Mouse (Mus musculus) midbrain, postnatal 0 days (tissue): ENCODE data around the gene Gm20696. TPM values are rescaled to one million over a fixed set of nuclear protein-coding genes. Genes with fewer than 3 reads are reported as not detected.

Source experiments
- ATAC-seq: fragments of 200-750 bp; cut with Nextera tagmentation; 2 replicates; pipeline ENCODE4 v1.8.0; 2017; ENCODE audit warnings: moderate number of reproducible peaks, mild to moderate bottlenecking, moderate TSS enrichment, moderate library complexity; ENCODE audit not compliant: low FRiP score
- DNase-seq: peaks from one replicate; pipeline ENCODE4 v3.0.0-alpha.2; 2015; ENCODE audit warnings: low spot score
- H3K27ac ChIP-seq: fragments of 300-500 bp; sonication (generic); 2 replicates; pipeline ENCODE4 v1.5.1; 2014; ENCODE audit warnings: low read depth, mild to moderate bottlenecking, low read length, mixed read lengths
- H3K27me3 ChIP-seq: fragments of 300-500 bp; sonication (generic); 2 replicates; pipeline ENCODE4 v1.6.1; 2014; ENCODE audit warnings: low read length, control low read depth, mixed read lengths; ENCODE audit not compliant: insufficient read depth
- H3K36me3 ChIP-seq: fragments of 300-500 bp; sonication (generic); 2 replicates; pipeline ENCODE4 v1.6.1; 2014; ENCODE audit warnings: low read length, control low read depth, mixed read lengths; ENCODE audit not compliant: insufficient read depth
- H3K4me1 ChIP-seq: fragments of 300-500 bp; sonication (generic); 2 replicates; pipeline ENCODE4 v1.6.1; 2014; ENCODE audit warnings: mild to moderate bottlenecking, control low read depth, antibody characterized with exemption, low read length, mixed read lengths; ENCODE audit not compliant: insufficient read depth
- H3K4me2 ChIP-seq: fragments of 300-500 bp; sonication (generic); 2 replicates; pipeline ENCODE4 v1.6.1; 2014; ENCODE audit warnings: low read depth, mild to moderate bottlenecking, low read length, mixed read lengths; ENCODE audit not compliant: poor library complexity, severe bottlenecking
- H3K4me3 ChIP-seq: fragments of 300-500 bp; sonication (generic); 2 replicates; pipeline ENCODE4 v1.5.1; 2014; ENCODE audit warnings: low read depth, mild to moderate bottlenecking, low read length, moderate library complexity
- H3K9ac ChIP-seq: fragments of 300-500 bp; sonication (generic); replicated peaks from 2 replicates; pipeline ENCODE4 v1.6.1; 2014; ENCODE audit warnings: mild to moderate bottlenecking, low read length, moderate library complexity, mixed read lengths; ENCODE audit not compliant: poor library complexity, severe bottlenecking
- H3K9me3 ChIP-seq: fragments of 300-500 bp; sonication (generic); 2 replicates; pipeline ENCODE4 v1.6.1; 2016; ENCODE audit warnings: low read length, control low read depth
- CTCF ChIP-seq: IDR thresholded peaks from 2 replicates; pipeline ENCODE4 v1.5.1; 2016; ENCODE audit warnings: antibody characterized with exemption, mild to moderate bottlenecking
- WGBS: fragments of 180-500 bp; shearing (Covaris S2); extraction: QIAGEN DNeasy Blood & Tissue Kit; methylation state at CpG from one replicate; pipeline ENCODE4 v1.1.7; 2014; 5-methylcytosine and 5-hydroxymethylcytosine counted together
- polyA plus RNA-seq: library from polyadenylated mRNA; unstranded; fragments of >200 nt; fragmentation: Nextera tagmentation; extraction: Ambion mirVana; gene quantifications from 2 replicates; pipeline ENCODE4 v1.2.1, GENCODE M21; 2015
- total RNA-seq: library from RNA; depleted of rRNA; stranded (reverse); fragments of >200 nt; gene quantifications from 2 replicates; pipeline ENCODE4 v1.2.3, GENCODE M21; 2014

Gm20696 gene
- total and polyA plus RNA-seq, 2 experiments from 2014 or later, result 1.1 to 2.9 TPM

DNA sequence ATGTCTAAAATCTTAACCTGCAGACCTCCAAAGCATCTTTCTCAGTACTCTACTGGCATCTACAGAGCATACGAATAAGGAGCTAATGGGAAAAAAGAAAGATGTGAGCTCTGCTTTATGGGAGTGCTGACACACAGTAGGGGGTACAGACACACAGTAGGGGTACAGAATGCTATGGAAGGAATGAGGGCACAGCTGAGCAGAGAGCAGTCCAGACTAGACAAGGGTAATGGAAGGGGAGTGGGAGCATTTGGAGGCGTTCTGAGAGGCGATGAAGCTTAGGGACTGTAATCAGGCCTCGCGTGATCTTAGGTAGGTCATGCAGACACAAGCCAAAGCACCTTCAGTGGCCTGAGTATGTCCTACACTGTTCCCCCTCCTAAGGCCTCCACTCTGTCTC is 17.4 kb upstream of the Gm20696 start:
- no peak for DNase-seq
- no peak for ATAC-seq
- Histone ChIP-seq H3K27ac (no peak overlapping the region), H3K9ac (no peak overlapping the region), H3K4me1 (no peaks in the 10 kb centered on the region), H3K4me3 (no peak overlapping the region), H3K4me2 (no peak overlapping the region), H3K36me3 (no peaks in the 10 kb centered on the region), H3K9me3 (no peaks in the 10 kb centered on the region), H3K27me3 (no peaks in the 10 kb centered on the region)
- WGBS, result 90% methylated on average over 5 of the region's 5 CpGs
- no peak for TF ChIP-seq CTCF

DNA sequence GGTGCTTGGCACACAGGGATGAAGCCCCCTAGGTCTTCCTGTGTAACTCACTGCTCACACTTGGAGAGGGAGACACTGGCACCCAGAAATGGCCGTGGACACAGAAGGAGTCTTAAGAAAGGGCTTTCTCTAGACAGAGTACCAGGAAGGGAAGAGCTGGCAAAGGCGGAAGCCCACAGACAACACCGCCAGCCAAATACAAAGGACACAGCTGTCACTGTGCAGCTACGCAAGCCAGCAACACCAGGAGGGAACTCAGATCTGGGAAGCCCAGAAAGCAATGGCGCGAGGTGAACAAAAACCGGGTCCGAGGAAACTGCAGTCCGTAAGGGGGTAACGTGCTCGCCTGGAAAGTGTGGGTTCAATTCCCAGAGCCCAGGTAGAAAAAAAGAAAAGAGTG is 11.5 kb upstream of the Gm20696 start:
- Histone ChIP-seq H3K36me3 (no peaks in the 10 kb centered on the region), H3K9ac (no peak overlapping the region), H3K4me2 (no peak overlapping the region), H3K27ac (no peak overlapping the region), H3K4me1 (no peaks in the 10 kb centered on the region), H3K27me3 (no peaks in the 10 kb centered on the region), H3K9me3 (no peaks in the 10 kb centered on the region), H3K4me3 (no peak overlapping the region)
- 63% methylated on average over 11 of the region's 11 CpGs for WGBS
- no peak for TF ChIP-seq CTCF
- DNase-seq, result peak; percentile 60
- no peak for ATAC-seq

- Histone ChIP-seq H3K36me3 (no peaks in the 10 kb centered on the region), H3K4me3 (no peak overlapping the region), H3K27ac (no peak overlapping the region), H3K4me2 (no peak overlapping the region), H3K4me1 (no peaks in the 10 kb centered on the region), H3K9ac (no peak overlapping the region), H3K9me3 (no peaks in the 10 kb centered on the region), H3K27me3 (no peaks in the 10 kb centered on the region)
- DNase-seq (no peak), ATAC-seq (no peak)
- no peak for TF ChIP-seq CTCF
- 89% methylated on average over 8 of the region's 8 CpGs for WGBS
These were observed 10.7 kb upstream of the Gm20696 start for GRCm38 (mm10) chr6:99677325-99677724.

DNA sequence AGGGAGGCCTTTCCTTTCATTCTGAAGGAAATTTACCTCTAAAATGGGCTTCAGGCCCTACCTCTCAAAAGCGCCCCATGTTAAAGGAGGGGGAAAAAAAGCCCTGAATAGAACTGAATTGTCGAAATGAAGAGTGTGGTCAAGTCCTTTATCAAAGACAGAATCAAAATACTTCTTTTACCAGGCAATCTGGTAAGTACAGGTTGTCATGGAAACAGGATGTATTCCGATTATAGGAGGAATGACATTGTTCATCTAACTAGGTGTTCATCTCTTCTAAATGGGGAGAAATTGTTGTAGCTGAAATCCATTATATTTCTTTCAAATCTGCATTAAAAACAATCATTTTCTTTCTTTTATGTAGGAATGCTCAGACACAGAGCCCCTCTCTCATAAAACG is 7.9 kb upstream of the Gm20696 start:
- ATAC-seq (no peak), DNase-seq (peak; percentile 12)
- H3K27me3 ChIP-seq, result no peaks in the 10 kb centered on the region
- H3K4me3 ChIP-seq, result no peak overlapping the region
- H3K9ac ChIP-seq, result no peak overlapping the region
- H3K4me2 ChIP-seq, result no peak overlapping the region
- 47% methylated on average over 4 of the region's 4 CpGs for WGBS
- no peak overlapping the region for H3K27ac ChIP-seq
- H3K4me1 ChIP-seq, result peaks cover 12% of the 10 kb centered on the region
- TF ChIP-seq CTCF, result no peak
- no peaks in the 10 kb centered on the region for H3K36me3 ChIP-seq
- H3K9me3 ChIP-seq, result no peaks in the 10 kb centered on the region

DNA sequence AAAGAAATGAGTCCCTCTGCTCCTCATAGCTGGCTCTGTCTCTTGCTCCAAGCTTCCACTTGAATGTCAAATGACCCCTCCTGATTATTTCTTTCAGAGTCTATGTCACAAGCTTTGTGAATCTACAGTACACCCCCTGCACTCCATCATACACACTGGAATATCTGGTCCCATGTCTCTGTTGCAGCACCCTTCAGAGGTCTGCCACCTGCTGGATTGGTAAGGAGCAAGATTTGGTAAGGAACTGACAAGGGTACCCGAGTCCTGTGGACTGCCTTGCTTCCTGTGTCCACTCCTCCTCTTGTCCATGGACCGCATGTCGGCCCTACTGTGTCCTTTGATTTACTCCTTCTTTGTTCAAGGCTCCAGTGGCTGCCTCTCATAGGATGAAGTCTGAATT is 5.2 kb upstream of the Gm20696 start:
- TF ChIP-seq CTCF, result peak; percentile 49
- no peaks in the 10 kb centered on the region for H3K27me3 ChIP-seq
- no peak overlapping the region for H3K4me2 ChIP-seq
- H3K4me1 ChIP-seq, result peaks cover 27% of the 10 kb centered on the region
- no peaks in the 10 kb centered on the region for H3K36me3 ChIP-seq
- no peak for DNase-seq
- 71% methylated on average over 3 of the region's 3 CpGs for WGBS
- H3K4me3 ChIP-seq, result no peak overlapping the region
- no peak overlapping the region for H3K9ac ChIP-seq
- no peaks in the 10 kb centered on the region for H3K9me3 ChIP-seq
- no peak for ATAC-seq
- H3K27ac ChIP-seq, result no peak overlapping the region

- no peaks in the 10 kb centered on the region for H3K9me3 ChIP-seq
- peaks cover 28% of the 10 kb centered on the region for H3K4me1 ChIP-seq
- no peak overlapping the region for H3K9ac ChIP-seq
- H3K4me3 ChIP-seq, result no peak overlapping the region
- no peak overlapping the region for H3K4me2 ChIP-seq
- WGBS, result 61% methylated on average over 7 of the region's 7 CpGs
- DNase-seq, result peak; percentile 79
- no peaks in the 10 kb centered on the region for H3K36me3 ChIP-seq
- H3K27me3 ChIP-seq, result no peaks in the 10 kb centered on the region
- peak; percentile 86 for TF ChIP-seq CTCF
- peak; percentile 25; the same call in 1 of the 2 replicates for ATAC-seq
- H3K27ac ChIP-seq, result no peak overlapping the region
These were observed 4.0 kb upstream of the Gm20696 start for GRCm38 (mm10) chr6:99670481-99671119.
